Mouse (Mus musculus) adrenal gland, postnatal 25 days (tissue): ENCODE results near the gene Kifc5b. TPM values are rescaled to one million over a fixed set of nuclear protein-coding genes. Genes with fewer than 3 reads are reported as not detected.
"Not testable (repeated sequence)": the region's sequence is repeated elsewhere in the genome, so short reads cannot be mapped to it uniquely, and the experiment has no call there.

Experiments used
- DNase-seq: peaks from one replicate; pipeline ENCODE4 v3.0.0; 2021; ENCODE audit warnings: mixed read lengths
- microRNA-seq, 2 experiments: library from miRNA; unstranded; fragments of <30 nt; microRNA quantifications; one replicate each; pipeline ENCODE4 v1.2.0; 2021
- total RNA-seq: library from RNA; stranded (reverse); gene quantifications from 2 replicates; pipeline ENCODE4 v1.2.3, GENCODE M21; 2021

Kifc5b gene
- total RNA-seq, 1 experiment from 2014 or later: 3.5 TPM

GRCm38 (mm10) chr17:26971247-26971905, 54.5 kb downstream of the Kifc5b start:
- no peak for DNase-seq

GRCm38 (mm10) chr17:26972107-26972506, 55.2 kb downstream of the Kifc5b start:
- DNase-seq: no peak

GRCm38 (mm10) chr17:26972703-26973574, 56.0 kb downstream of the Kifc5b start, which contains the start of gene Zbtb9:
Gene Zbtb9 (plus strand): TSS chr17:26973167.
- peak; percentile 96 for DNase-seq

- DNase-seq: no peak
Measured at GRCm38 (mm10) chr17:26974547-26974946, 57.7 kb downstream of the Kifc5b start.

GRCm38 (mm10) chr17:26975415-26975814, 58.5 kb downstream of the Kifc5b start:
- no peak for DNase-seq

- DNase-seq: not testable (repeated sequence)
Measured at GRCm38 (mm10) chr17:26977354-26977753, 60.5 kb downstream of the Kifc5b start.

GRCm38 (mm10) chr17:26979426-26979825, 62.5 kb downstream of the Kifc5b start:
- no peak for DNase-seq

- DNase-seq: no peak
Measured at GRCm38 (mm10) chr17:26981050-26981449, 64.2 kb downstream of the Kifc5b start.

Small RNA genes within 50 kb of the gene (microRNA-seq; reads per million reads assigned to microRNA genes)
- 0 reads per million in 2 experiments for gene Gm27775
- 0 to 0.36 reads per million in 2 experiments for gene Mir3083
- gene Mir6968: 2.7 to 3.6 reads per million in 2 experiments

Other genes with a start within 250 kb of the Kifc5b start
- gene Crebrf, start 201.4 kb upstream of the Kifc5b start, total RNA-seq: 43.9 and 71.9 TPM in 2 replicates
- gene Bnip1, start 136.0 kb upstream of the Kifc5b start, total RNA-seq: 27.8 and 30.6 TPM in 2 replicates
- gene Nkx2-5, start 72.1 kb upstream of the Kifc5b start, total RNA-seq: not detected in 2 replicates
- gene Phf1, start 16.0 kb downstream of the Kifc5b start, total RNA-seq: 29.8 and 44.1 TPM in 2 replicates
- gene Cuta, start 22.5 kb downstream of the Kifc5b start, total RNA-seq: 150 and 153 TPM in 2 replicates
- gene Syngap1, start 24.2 kb downstream of the Kifc5b start, total RNA-seq: 25.9 and 26.7 TPM in 2 replicates
- 5.1 and 8.0 TPM in 2 replicates for gene Zbtb9, start 56.1 kb downstream of the Kifc5b start, total RNA-seq
- 35.7 and 43.8 TPM in 2 replicates for gene Bak1, start 111.9 kb downstream of the Kifc5b start, total RNA-seq
- 6.1 and 7.4 TPM in 2 replicates for gene Itpr3, start 140.2 kb downstream of the Kifc5b start, total RNA-seq
- gene Uqcc2, start 216.8 kb downstream of the Kifc5b start, total RNA-seq: 212 and 245 TPM in 2 replicates